Mouse (Mus musculus) left cerebral cortex, postnatal 14 days (tissue): ENCODE data around the gene 1700067K01Rik. TPM values are rescaled to one million over a fixed set of nuclear protein-coding genes. Genes with fewer than 3 reads are reported as not detected.

Source experiments
- DNase-seq, 2 experiments: peaks; one replicate each; pipeline ENCODE4 v3.0.0; 2021 to 2022; ENCODE audit warnings: low spot score in 2 of 2, mixed read lengths in 1 of 2
- intact Hi-C: fragments of 180-260 bp; cut with DNase I; formaldehyde crosslinking; loops from one replicate; pipeline ENCODE4 v1.15.1; 2025
- long read RNA-seq, 2 experiments: library from polyadenylated mRNA; stranded (forward); transcript quantifications; one replicate each; pipeline ENCODE4 v2.0.0; 2021
- total RNA-seq, 2 experiments: library from RNA; stranded (reverse); gene quantifications; 2 replicates each; pipeline ENCODE4 v1.2.3; 2021

The 1700067K01Rik gene
- total RNA-seq, result under 1 TPM; 0.40 to 0.57 TPM
- long read RNA-seq, experiment 1, partial matches to known transcripts, result 0 of 3 reads
- long read RNA-seq, experiment 1, other reads (novel, unspliced or antisense), result 2 of 3 reads
- long read RNA-seq, experiment 2, partial matches to known transcripts, result 0 of 2 reads
- long read RNA-seq, experiment 2, other reads (novel, unspliced or antisense), result 2 of 2 reads

DNA sequence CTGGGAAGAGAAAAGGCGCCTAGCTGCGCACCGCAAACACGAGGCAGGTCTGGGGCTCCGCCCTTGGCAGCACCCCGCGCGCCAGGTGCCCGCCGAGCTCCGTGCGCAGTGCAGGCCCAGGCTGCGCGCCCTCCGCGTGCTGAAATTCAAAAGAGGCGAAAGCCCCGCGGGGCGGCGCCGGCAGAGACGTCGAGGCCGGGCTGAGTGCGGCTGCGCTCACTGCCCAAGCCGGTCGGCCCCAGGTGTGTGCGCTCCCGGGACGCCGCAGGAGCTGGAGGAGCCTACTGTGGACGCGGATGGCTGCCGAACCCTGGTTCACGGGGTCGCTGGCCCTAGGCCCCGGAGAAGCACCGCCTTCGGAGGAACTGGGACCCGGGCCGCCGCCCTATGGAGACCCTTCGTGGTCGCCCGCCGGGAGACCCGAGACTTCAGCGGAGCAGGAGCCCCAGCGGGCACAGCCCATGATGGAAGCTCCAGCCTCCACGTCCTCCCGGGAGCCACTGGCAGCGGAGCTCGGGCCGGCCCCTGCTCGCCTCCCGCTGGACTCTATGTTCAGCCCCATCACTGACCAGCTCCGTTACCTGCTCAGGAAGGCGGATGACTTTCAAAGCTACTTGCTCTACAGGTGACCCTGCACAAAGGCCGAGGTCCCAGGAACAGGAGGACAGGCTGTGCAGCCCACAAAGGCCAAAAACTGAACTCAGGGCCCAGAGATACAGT is at the start of gene 1700067K01Rik:
Gene 1700067K01Rik (plus strand): TSS at position 222 of the 720 bp plus-strand sequence.
- intact Hi-C loops, result no loop called here
- DNase-seq, result no peak

DNA sequence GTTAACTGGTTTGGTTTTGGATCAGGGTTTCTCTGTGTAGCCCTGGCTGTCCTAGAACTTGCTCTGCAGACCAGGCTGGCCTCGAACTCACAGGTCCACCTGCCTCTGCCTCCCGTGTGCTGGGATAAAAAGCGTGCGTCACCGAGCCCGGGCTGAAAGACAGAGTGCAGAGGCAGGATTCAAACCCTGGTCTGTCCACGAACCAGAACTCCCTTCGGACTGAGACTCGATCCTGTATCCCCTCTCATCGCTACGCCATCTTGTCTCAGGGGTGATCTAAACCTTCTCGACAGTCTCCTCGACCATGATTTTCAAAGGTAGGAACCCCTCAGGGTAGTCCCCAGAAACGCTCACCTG is 46.6 kb upstream of the 1700067K01Rik start:
- intact Hi-C loops, result loop anchor here (5.0 to 10.0 kb wide), 2 partner anchors 170 to 232 kb away; no protein-coding TSS in a partner anchor
- no peak for DNase-seq

DNA sequence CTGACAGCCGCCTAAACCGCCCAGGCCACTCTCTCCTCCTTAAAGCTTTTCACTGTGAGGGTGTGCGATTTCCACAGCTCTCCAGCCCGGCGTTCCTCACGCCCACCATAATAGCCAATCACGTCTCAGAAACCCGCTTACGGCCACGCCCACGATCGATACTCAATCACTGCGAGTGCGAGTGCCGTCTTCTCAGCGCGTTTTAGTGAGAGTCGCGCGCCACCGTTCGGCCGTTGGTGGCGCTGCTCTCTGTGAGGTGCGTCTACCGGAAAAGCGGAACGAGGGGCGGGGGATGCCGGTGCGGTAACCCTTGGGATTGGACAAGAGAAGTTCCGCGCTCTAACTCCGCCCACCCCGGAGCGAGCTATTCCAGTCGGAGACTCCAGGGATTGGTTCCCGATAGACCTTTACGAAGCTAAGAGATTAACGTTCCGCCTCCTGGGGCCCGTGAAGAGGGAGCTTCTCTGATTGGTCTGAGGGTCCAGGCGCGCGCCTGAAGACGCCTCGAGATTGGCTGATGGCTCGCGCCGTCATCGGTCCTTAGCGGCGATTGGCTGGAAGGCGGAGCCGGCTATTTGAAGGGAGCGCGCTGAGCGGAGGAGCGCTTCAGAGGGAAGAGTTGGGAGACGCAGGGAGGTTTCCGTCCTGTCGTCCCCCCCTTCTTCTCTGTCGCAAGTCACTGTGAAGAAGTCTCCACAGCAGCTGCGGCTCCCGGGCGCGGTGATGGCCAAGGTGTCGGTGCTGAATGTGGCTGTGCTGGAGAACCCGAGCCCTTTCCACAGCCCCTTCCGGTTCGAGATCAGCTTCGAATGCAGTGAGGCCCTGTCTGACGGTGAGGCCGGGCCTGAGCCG is 46.0 kb upstream of the 1700067K01Rik start, which contains the start of the genes Gm10644 and Asf1b:
Gene Gm10644 (minus strand): TSS at position 100 of the 852 bp plus-strand sequence.
Gene Asf1b (plus strand): TSS at position 402 of the 852 bp plus-strand sequence.
- DNase-seq, result peak; percentile 98 to 100
- intact Hi-C loops, result loop anchor here (5.0 to 10.0 kb wide), 2 partner anchors 171 to 233 kb away; no protein-coding TSS in a partner anchor

DNA sequence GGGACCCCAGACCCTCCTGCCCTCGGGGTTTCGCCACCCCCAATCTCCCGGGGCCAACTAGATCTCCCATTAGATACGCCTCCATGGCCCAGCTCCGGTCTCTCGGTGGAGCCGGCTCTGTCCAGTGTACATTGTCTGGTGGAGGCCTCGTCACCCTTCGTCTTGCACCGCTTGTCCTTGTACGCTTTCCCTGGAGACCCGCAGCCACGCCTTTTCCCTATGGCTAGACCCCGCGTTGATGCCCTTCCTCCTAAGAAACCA is 45.4 kb upstream of the 1700067K01Rik start:
- DNase-seq, result no peak
- intact Hi-C loops, result loop anchor here (5.0 to 10.0 kb wide), 2 partner anchors 171 to 234 kb away; no protein-coding TSS in a partner anchor

DNA sequence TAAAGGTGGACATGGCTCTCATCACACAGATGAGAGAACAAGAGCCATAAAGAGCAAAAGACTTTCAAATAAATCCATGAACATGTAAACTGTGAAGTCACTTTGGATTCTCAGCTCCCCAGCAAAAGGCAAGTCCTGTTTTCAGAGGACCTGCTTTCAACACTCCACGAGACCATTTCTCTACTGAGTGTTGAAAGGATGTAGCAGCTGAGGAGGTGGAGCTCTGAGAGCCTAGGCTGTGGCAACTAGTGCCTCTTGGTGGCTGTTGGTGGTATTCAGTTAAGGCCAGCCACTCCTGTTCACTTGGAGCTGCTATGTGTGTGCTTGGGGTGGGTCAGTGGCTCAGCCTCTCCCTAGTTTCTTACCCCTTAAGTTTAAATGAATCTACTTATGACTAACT is 44.5 kb upstream of the 1700067K01Rik start:
- intact Hi-C loops, result loop anchor here (5.0 to 10.0 kb wide), 2 partner anchors 172 to 234 kb away; no protein-coding TSS in a partner anchor
- DNase-seq, result no peak

DNA sequence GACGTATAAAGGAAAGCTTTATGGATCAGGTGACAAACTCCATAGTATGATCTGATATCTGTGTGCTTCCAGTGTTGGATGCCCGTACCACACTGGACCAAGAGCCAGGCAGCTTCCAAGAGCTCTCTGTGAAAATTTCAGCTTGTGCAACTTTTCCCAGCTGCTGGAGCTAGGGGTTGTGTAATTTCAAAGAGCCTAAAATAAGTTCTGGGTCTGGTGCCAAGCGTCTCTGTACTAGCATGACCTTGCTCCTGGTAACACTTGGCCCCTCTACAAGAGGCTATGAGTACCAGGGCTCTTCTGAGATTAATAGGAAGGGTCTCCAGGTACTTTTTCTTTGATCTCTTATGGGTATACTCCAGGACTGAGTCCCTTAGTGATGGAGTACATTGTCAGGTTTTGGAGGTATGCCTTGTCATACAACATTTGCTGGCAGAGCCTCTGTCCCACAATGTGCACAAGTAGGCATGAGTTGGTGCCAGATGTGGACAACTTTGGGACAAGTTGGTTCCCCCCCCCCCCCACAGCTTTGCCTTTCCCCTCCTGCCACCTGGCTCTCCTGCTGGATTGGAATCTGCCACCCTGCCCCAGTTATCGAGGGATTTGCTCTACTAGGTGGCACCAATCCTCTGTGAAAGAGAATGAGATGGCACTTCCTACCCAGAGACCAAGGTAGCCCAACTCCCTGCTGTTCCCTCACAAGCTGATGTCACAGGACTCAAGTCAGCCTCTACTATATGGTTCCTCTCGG is 37.1 kb upstream of the 1700067K01Rik start:
- no peak for DNase-seq
- intact Hi-C loops, result no loop called here

DNA sequence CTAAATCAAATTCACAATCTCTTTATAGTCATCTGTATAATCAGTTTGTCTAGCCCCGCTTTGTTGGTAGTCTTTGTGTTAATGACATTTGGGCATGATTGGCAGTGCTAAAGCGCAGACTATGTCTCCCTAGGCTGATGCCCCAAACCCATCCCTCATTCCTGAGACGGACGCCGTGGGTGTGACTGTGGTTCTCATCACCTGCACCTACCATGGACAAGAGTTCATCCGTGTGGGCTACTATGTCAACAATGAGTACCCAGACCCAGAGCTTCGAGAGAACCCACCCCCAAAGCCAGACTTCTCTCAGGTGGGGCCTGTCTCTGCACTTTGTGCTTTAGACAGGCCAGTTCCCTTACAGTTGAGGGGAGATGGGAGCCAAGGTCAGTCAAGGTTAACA is 33.6 kb upstream of the 1700067K01Rik start:
- intact Hi-C loops, result no loop called here
- no peak for DNase-seq

DNA sequence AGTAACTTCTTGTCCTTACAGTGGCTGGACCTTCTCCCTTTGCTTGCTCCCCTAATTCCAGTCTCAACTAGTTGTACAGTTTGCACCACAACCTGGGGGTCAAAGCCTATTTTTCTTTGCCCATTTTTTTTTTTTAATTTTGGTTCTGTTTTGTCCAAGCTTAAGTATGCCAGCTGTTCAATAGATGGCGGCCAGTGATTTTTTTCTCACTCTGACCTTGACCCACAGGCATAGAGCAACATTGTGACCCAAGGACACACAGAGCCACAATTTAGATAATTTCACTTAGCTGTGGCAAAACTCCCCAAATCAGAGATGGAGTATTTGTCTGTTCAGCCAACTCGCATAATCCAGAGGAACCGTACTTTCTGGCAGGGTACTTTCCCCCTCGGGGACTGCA is 30.2 kb upstream of the 1700067K01Rik start:
- no peak for DNase-seq
- intact Hi-C loops, result no loop called here

DNA sequence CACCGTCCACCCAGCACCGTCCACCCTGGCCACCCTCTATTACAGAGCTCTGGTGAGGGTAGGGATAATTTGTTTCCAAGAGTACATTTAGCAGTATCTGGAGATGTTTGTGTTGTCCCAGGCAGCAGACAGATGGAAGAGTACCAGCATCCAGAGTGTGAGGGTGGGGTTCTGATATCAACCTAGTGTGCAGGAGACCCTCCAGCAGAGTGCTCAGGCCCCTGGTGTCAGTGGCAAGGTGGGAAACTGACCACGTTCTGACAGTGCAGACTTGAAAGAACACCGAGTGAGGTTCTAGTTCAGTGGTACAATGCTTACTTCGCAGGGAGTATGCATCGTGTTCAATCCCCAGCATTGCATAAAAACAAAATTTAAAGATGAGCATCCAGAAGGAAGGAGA is 29.6 kb upstream of the 1700067K01Rik start:
- intact Hi-C loops, result no loop called here
- DNase-seq, result no peak

DNA sequence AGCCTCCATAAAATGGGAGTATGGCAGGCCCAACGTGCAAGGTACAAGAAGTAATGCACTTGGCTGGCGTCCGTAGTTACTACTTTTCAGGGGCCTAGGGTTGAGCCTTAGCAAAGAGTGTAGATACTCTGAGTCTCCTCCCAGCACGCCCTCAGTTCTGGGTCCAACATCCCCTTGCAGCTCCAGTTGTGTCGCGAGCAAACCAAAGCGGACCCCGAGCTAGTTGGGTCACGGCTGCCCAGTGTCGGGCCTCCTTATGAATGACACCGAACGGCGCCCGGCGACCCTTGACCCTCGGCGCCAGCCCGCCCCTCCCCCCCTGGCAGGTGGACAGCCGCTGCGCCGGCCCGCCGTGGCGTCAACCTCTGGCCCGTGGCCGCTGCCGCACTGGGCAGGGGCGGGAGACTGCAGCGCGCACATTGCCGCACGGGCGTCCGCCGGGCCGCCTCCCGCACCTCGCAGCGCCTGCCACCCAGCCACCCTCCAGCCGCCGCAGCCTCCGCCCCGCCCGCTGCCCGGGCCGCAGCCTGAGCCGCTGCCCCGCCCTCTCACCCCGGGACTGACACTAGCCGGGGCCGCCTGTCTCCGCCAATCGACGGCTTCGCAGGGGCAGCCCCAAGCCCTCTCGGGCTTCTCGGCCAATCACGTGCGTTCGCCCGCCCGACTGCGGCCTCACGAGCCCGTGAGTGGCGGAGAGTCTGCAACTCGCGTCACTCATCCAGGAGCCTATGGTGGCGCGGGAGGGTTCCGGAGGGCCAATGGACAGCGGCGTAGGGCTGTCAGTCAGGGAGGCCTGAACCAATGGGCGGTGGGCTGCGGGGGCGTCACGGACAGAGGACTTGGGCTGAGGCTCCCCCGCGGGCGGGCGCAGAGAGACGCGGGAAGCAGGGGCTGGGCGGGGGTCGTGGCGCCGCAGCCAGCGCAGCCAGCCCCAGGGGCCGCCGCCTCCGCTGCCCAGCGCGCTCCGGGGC is 28.9 kb upstream of the 1700067K01Rik start, which contains the start of gene Prkaca:
Gene Prkaca (plus strand): TSS at position 844 of the 971 bp plus-strand sequence.
- intact Hi-C loops, result no loop called here
- DNase-seq, result peak; percentile 99

DNA sequence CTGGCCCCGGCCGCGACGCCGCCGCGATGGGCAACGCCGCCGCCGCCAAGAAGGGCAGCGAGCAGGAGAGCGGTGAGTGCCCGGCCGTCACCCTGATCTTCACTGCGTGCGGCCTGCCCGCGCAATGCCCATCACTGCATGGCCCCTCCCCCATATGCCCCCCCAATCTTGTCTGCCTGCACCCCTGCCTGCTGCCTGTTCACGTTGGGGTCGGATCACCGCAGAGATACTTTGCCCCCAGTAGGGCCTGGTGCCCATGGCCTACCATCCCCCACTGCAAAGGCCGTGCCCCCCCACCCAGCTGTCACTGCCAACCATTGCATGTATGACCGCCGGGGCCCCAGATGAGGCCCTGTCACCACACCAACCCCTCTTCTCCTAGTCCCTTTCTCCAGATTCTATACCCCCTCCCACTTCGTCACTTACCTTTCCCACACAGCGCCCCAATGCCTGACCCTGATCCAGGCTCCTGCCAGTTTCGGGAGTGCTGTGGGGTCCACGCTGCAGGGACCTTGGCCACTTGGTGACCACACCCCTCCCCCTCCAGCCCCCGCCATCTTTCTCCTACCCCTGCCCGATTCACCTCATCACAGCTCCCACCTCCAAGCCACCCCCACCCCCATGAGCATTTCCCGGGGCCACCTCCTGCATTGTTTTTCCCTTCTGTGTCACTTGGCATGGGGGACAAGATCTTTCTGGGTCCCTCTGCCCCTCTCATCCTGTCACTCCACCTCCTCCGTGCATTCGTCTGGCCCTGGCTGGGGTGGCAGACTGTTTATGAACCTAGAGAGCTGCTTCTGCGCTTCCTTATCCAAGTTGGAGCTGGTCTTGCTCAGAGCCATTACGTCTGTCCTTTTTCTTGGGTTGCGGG is 27.9 kb upstream of the 1700067K01Rik start:
- intact Hi-C loops, result no loop called here
- no peak for DNase-seq

DNA sequence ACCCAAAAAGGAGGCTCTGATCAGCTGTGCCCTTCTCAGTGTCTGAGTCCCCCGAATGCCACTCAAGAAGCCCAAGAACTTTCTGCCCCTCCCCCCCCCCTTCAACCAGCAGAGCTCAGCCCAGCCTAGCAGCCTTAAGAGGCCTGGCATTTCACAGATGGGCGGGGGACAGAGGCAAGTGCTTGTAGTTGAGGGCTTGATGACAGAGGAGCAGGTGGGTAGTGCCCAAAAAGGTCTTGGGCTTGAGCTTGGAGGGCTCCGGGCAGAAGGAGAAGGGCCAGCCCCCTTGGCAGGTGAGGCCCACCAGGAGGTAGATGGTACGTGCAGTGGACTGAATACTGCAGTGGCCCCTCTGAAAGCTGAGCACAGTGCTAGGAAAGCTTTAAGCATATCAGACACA is 26.8 kb upstream of the 1700067K01Rik start:
- no peak for DNase-seq
- intact Hi-C loops, result no loop called here

DNA sequence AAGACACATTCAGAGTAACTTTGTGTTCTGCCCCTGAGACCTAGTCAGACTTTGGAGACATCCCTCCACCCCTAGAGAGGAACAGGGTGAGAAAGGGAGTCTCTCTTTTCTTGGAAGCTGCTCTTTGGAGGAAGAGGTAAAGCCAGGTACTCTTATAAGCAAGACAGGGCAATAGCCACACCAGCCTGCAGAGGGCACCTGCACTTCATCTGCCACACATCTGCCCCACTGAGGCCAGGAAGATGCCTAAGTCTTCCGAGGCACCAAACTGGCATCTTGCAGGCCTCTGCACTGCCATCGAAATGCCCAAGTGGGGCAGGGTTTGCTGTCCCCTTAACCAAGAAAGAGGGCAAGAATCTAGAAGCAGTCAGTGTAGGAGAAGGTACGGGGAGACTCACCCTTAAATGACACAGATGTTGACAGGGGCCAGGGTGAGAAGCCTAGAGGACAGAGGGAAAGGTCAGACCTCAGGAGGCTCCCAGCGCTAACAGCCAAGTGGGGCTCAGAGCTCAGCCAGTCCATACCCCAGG is 25.1 kb upstream of the 1700067K01Rik start:
- no peak for DNase-seq
- intact Hi-C loops, result no loop called here

DNA sequence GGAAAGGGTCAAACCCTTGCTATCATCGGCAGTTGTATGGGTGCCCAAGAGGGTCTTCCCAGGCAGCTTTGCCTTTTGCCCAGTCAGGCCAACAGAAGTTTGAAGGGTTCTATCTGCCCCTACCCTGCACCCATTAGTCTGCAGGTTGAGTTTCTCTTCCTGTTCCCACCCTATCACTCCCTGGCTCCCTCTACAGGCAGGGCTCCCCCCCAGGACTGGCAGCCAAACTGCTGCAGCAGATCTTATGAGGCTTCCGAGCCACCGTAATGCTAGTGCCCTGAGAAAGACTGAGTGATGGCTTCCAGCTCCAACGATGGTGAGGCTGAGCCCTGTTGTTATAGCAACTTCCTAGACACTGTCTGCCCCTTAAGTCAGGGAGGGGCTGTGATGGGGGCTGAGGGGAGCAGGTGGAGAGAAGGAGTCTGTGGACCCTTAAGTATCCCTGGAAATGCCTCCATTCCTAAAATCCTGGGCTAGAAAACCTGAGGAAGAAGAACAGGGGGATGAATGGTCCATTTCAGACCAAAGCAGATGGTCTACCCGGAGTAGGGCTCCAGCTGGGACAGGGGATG is 24.4 kb upstream of the 1700067K01Rik start:
- peak in 1 of 2 experiments; percentile 55 for DNase-seq
- intact Hi-C loops, result no loop called here

DNA sequence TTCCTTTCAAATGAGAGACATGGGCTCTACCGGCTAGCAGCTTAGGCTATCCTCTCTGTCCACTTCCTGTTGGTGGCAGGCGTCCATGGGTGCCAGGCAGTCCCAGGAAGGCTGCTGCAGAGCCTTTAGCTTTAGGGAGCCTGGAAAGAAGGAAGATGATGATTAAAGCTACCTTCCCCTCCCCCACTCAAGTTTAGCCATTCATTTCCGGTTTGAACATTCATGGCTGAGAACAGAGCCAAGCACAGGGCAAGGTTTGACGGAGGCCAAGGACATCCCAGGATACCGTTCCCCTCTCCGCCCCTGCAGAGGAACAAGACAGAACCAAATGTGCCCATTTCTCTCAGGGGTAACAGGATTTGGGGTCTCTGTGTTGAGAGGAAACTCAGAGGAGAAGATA is 23.7 kb upstream of the 1700067K01Rik start:
- intact Hi-C loops, result no loop called here
- DNase-seq, result no peak

DNA sequence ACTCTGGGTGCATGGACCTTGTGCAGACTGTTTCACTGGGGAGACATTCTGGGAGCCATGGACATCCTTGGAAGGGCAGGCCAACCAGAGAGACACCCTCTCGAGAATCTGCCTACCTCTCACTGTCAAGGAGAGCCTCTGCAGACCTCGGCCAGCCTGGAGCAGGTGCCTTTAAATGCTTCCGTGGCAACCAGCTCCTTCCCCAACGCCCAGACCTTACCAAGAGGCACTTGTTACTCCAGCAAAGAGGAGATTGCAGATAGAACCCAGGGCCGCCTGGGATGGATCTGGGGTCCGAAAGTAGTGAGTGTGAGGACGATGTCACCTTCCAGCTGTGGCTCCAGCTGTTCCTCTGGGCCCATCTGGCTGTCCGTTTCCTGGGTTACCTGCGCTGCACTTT is 23.1 kb upstream of the 1700067K01Rik start:
- intact Hi-C loops, result no loop called here
- no peak for DNase-seq

DNA sequence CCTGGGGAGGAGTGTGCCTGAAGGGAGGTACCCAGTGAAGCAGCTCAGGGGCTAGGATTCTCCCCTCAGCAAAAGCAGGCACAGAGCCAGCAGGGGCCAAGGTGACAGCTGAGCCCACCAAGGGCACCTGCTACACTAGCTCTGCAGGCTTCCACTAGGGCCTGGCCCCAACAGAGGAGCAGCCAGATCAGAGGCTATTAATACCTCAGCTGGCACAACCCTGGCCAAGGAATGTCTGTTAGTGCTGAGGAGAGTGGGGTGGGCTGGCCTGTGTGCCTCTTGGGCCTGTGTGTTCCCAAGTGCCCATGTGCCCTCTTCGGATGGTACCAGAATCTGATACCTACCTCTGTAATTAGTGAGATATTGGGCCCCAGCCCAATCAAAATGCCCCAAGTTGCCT is 21.1 kb upstream of the 1700067K01Rik start:
- DNase-seq, result no peak
- intact Hi-C loops, result loop anchor here (1.0 kb wide), 1 partner anchor 29 kb away; no protein-coding TSS in a partner anchor
